Mouse (Mus musculus): ENCODE measurements around the gene Abcg1. TPM values are rescaled to one million over a fixed set of nuclear protein-coding genes. Genes with fewer than 3 reads are reported as not detected.
A peak's percentile ranks its signal among the peaks of the same experiment; 100 is the strongest.

Abcg1 gene
- polyA plus RNA-seq, 1 experiment from 2014 or later, result 0.01 TPM

GRCm38 (mm10) chr17:31042751-31043150, 14.7 kb upstream of the Abcg1 start:
- in situ Hi-C loops (cut with MboI; ENCODE audit: low pct_unique_long_range_greater_than_20kb), result no loop called here
- TF ChIP-seq CTCF (IDR thresholded peaks at IDR 0.05), result no peak
- no peak for ATAC-seq
- no peak for DNase-seq (ENCODE audit: low read depth, low spot score)
- ChIA-PET CTCF (no interaction called here), POLR2A (no interaction called here)
- peaks cover 10% of the 10 kb centered on the region for H3K27me3 ChIP-seq

GRCm38 (mm10) chr17:31057891-31058744, 643 bp downstream of the Abcg1 start:
- no peak for TF ChIP-seq CTCF (IDR thresholded peaks at IDR 0.05)
- ATAC-seq (no peak), DNase-seq (ENCODE audit: low read depth, low spot score) (no peak)
- POLR2A ChIA-PET, result no interaction called here
- CTCF ChIA-PET, result no interaction called here
- in situ Hi-C loops (cut with MboI; ENCODE audit: low pct_unique_long_range_greater_than_20kb), result no loop called here
- H3K27me3 ChIP-seq, result peaks cover 4% of the 10 kb centered on the region

GRCm38 (mm10) chr17:31058745-31059085, 1.2 kb downstream of the Abcg1 start:
- ChIA-PET CTCF (no interaction called here), POLR2A (no interaction called here)
- ATAC-seq (no peak), DNase-seq (ENCODE audit: low read depth, low spot score) (no peak)
- in situ Hi-C loops (cut with MboI; ENCODE audit: low pct_unique_long_range_greater_than_20kb), result no loop called here
- no peak for TF ChIP-seq CTCF (IDR thresholded peaks at IDR 0.05)
- H3K27me3 ChIP-seq, result peaks cover 4% of the 10 kb centered on the region

GRCm38 (mm10) chr17:31060196-31060587, 2.7 kb downstream of the Abcg1 start:
- no peak for DNase-seq (ENCODE audit: low read depth, low spot score)
- TF ChIP-seq CTCF (IDR thresholded peaks at IDR 0.05), result no peak

GRCm38 (mm10) chr17:31060588-31061345, 3.3 kb downstream of the Abcg1 start:
- CTCF ChIA-PET, result no interaction called here
- no peak for TF ChIP-seq CTCF (IDR thresholded peaks at IDR 0.05)
- no peak for ATAC-seq
- H3K27me3 ChIP-seq, result peaks cover 4% of the 10 kb centered on the region
- no peak for DNase-seq (ENCODE audit: low read depth, low spot score)
- POLR2A ChIA-PET, result no interaction called here
- in situ Hi-C loops (cut with MboI; ENCODE audit: low pct_unique_long_range_greater_than_20kb), result no loop called here

More at GRCm38 (mm10) chr17:31060196-31060587, 2.7 kb downstream of the Abcg1 start:
- no peak for ATAC-seq
- peaks cover 4% of the 10 kb centered on the region for H3K27me3 ChIP-seq
- CTCF ChIA-PET, result no interaction called here
- in situ Hi-C loops (cut with MboI; ENCODE audit: low pct_unique_long_range_greater_than_20kb), result no loop called here
- POLR2A ChIA-PET, result no interaction called here

- peaks cover 4% of the 10 kb centered on the region for H3K27me3 ChIP-seq
- in situ Hi-C loops (cut with MboI; ENCODE audit: low pct_unique_long_range_greater_than_20kb), result no loop called here
- DNase-seq (ENCODE audit: low read depth, low spot score), result no peak
- ATAC-seq, result no peak
- TF ChIP-seq CTCF (IDR thresholded peaks at IDR 0.05), result no peak
- CTCF ChIA-PET, result no interaction called here
- POLR2A ChIA-PET, result no interaction called here
These were observed 4.0 kb downstream of the Abcg1 start for GRCm38 (mm10) chr17:31061346-31062095.

GRCm38 (mm10) chr17:31066058-31066457, 8.6 kb downstream of the Abcg1 start:
- H3K27me3 ChIP-seq, result no peaks in the 10 kb centered on the region
- ATAC-seq (no peak), DNase-seq (ENCODE audit: low read depth, low spot score) (no peak)
- no peak for TF ChIP-seq CTCF (IDR thresholded peaks at IDR 0.05)
- ChIA-PET CTCF (interaction anchor here (1.2 kb wide), 1 partner anchor 37 kb away, joined by 3 read pairs; no protein-coding TSS in a partner anchor), POLR2A (no interaction called here)
- in situ Hi-C loops (cut with MboI; ENCODE audit: low pct_unique_long_range_greater_than_20kb), result no loop called here

- CTCF ChIA-PET, result no interaction called here
- H3K27me3 ChIP-seq, result no peaks in the 10 kb centered on the region
- TF ChIP-seq CTCF (IDR thresholded peaks at IDR 0.05), result no peak
- DNase-seq (ENCODE audit: low read depth, low spot score) (no peak), ATAC-seq (peak; percentile 47)
- POLR2A ChIA-PET, result no interaction called here
- in situ Hi-C loops (cut with MboI; ENCODE audit: low pct_unique_long_range_greater_than_20kb), result no loop called here
These were observed 9.6 kb downstream of the Abcg1 start for GRCm38 (mm10) chr17:31067051-31067450.

GRCm38 (mm10) chr17:31069121-31069520, 11.6 kb downstream of the Abcg1 start:
- in situ Hi-C loops (cut with MboI; ENCODE audit: low pct_unique_long_range_greater_than_20kb), result no loop called here
- ChIA-PET POLR2A (no interaction called here), CTCF (no interaction called here)
- TF ChIP-seq CTCF (IDR thresholded peaks at IDR 0.05), result no peak
- peaks cover 4% of the 10 kb centered on the region for H3K27me3 ChIP-seq
- DNase-seq (ENCODE audit: low read depth, low spot score) (no peak), ATAC-seq (no peak)

- DNase-seq (ENCODE audit: low read depth, low spot score), result no peak
- POLR2A ChIA-PET, result no interaction called here
- no peak for ATAC-seq
- in situ Hi-C loops (cut with MboI; ENCODE audit: low pct_unique_long_range_greater_than_20kb), result no loop called here
- TF ChIP-seq CTCF (IDR thresholded peaks at IDR 0.05), result no peak
- CTCF ChIA-PET, result no interaction called here
- H3K27me3 ChIP-seq, result peaks cover 4% of the 10 kb centered on the region
These were observed 12.4 kb downstream of the Abcg1 start for GRCm38 (mm10) chr17:31069845-31070244.
